Mouse (Mus musculus) MEL (cell line): ENCODE data around the gene Gm8909. TPM values are rescaled to one million over a fixed set of nuclear protein-coding genes. Genes with fewer than 3 reads are reported as not detected.

ENCODE experiments used
- DNase-seq: peaks from one replicate; pipeline ENCODE4 v3.0.0; 2011; ENCODE audit warnings: low read depth, low spot score
- H3K27ac ChIP-seq: 2 replicates; pipeline ENCODE4 v1.5.1; 2012; ENCODE audit warnings: low read depth, mild to moderate bottlenecking, control low read depth, low read length, moderate library complexity; ENCODE audit not compliant: control insufficient read depth
- H3K27me3 ChIP-seq, 2 experiments: fragments of 150-350 bp in 1 of 2; sonication (generic) in 1 of 2; 2 replicates each; pipeline ENCODE4 v1.6.1; 2012; ENCODE audit warnings: low read length in 2 of 2, mild to moderate bottlenecking in 2 of 2, improper control_type of control experiment in 1 of 2, moderate library complexity in 1 of 2; ENCODE audit not compliant: insufficient read depth in 2 of 2, control insufficient read depth in 1 of 2
- H3K36me3 ChIP-seq, 2 experiments: 2 replicates each; pipeline ENCODE4 v1.6.1; 2012 to 2014; ENCODE audit warnings: low read length in 2 of 2, improper control_type of control experiment in 1 of 2, inconsistent platforms in 1 of 2, mild to moderate bottlenecking in 1 of 2; ENCODE audit not compliant: insufficient read depth in 2 of 2, control insufficient read depth in 1 of 2
- H3K4me1 ChIP-seq, 2 experiments: fragments of 150-350 bp in 1 of 2; sonication (generic) in 1 of 2; 2 replicates each; pipeline ENCODE4 v1.6.1; 2012; ENCODE audit warnings: low read length in 2 of 2, improper control_type of control experiment in 1 of 2, mild to moderate bottlenecking in 1 of 2; ENCODE audit not compliant: insufficient read depth in 2 of 2, control insufficient read depth in 1 of 2
- H3K4me3 ChIP-seq, 2 experiments: fragments of 150-350 bp in 1 of 2; sonication (generic) in 1 of 2; 2 replicates each; pipeline ENCODE4 v1.5.1; 2012; ENCODE audit warnings: low read depth in 2 of 2, low read length in 2 of 2, mild to moderate bottlenecking in 2 of 2, moderate library complexity in 2 of 2, control low read depth in 1 of 2, improper control_type of control experiment in 1 of 2; ENCODE audit not compliant: control insufficient read depth in 1 of 2, insufficient read depth in 1 of 2
- H3K79me2 ChIP-seq: 2 replicates; pipeline ENCODE4 v1.6.1; 2012; ENCODE audit warnings: mild to moderate bottlenecking, low read length, moderate library complexity; ENCODE audit not compliant: control insufficient read depth, poor library complexity, insufficient read depth
- H3K9ac ChIP-seq: 2 replicates; pipeline ENCODE4 v1.6.1; 2012; ENCODE audit warnings: low read depth, mild to moderate bottlenecking, control low read depth, low read length, moderate library complexity; ENCODE audit not compliant: control insufficient read depth, poor library complexity, severe bottlenecking
- H3K9me3 ChIP-seq: fragments of 150-350 bp; sonication (generic); replicated peaks from 2 replicates; pipeline ENCODE4 v1.6.1; 2012; ENCODE audit warnings: mild to moderate bottlenecking, low read length, improper control_type of control experiment, moderate library complexity; ENCODE audit not compliant: insufficient read depth
- BHLHE40 ChIP-seq: IDR thresholded peaks from 2 replicates; pipeline ENCODE4 v1.6.1; 2012; ENCODE audit warnings: low read depth, mild to moderate bottlenecking, inconsistent platforms, low read length, improper control_type of control experiment, borderline replicate concordance
- CHD2 ChIP-seq: IDR thresholded peaks from 2 replicates; pipeline ENCODE4 v1.6.1; 2011; ENCODE audit warnings: low read length, improper control_type of control experiment
- E2F4 ChIP-seq: IDR thresholded peaks from 2 replicates; pipeline ENCODE4 v1.6.1; 2011; ENCODE audit warnings: low read depth, low read length, improper control_type of control experiment, borderline replicate concordance
- ELF1 ChIP-seq: IDR thresholded peaks from 2 replicates; pipeline ENCODE4 v1.6.1; 2014; ENCODE audit warnings: low read depth, mild to moderate bottlenecking, inconsistent platforms, low read length, improper control_type of control experiment, moderate library complexity
- EP300 ChIP-seq, 2 experiments: IDR thresholded peaks; 2 replicates each; pipeline ENCODE4 v1.6.1; 2011; ENCODE audit warnings: improper control_type of control experiment in 2 of 2, low read length in 2 of 2, low read depth in 1 of 2, mild to moderate bottlenecking in 1 of 2
- ETS1 ChIP-seq: IDR thresholded peaks from 2 replicates; pipeline ENCODE4 v1.6.1; 2012; ENCODE audit warnings: low read depth, mild to moderate bottlenecking, inconsistent platforms, low read length, improper control_type of control experiment, moderate library complexity
- GABPA ChIP-seq: IDR thresholded peaks from 2 replicates; pipeline ENCODE4 v1.6.1; 2012; ENCODE audit warnings: low read depth, mild to moderate bottlenecking, inconsistent platforms, low read length, improper control_type of control experiment, moderate library complexity
- JUND ChIP-seq: IDR thresholded peaks from 2 replicates; pipeline ENCODE4 v1.6.1; 2011; ENCODE audit warnings: low read depth, mild to moderate bottlenecking, improper control_type of control experiment, low read length
- KAT2A ChIP-seq: conservative IDR thresholded peaks from 2 replicates; pipeline ENCODE4 v1.6.1; 2012; ENCODE audit warnings: low read depth, low read length, improper control_type of control experiment, inconsistent platforms
- MAFK ChIP-seq: IDR thresholded peaks from 2 replicates; pipeline ENCODE4 v1.6.1; 2011; ENCODE audit warnings: low read depth, mild to moderate bottlenecking, low read length, improper control_type of control experiment, borderline replicate concordance
- MAX ChIP-seq: IDR thresholded peaks from 2 replicates; pipeline ENCODE4 v1.6.1; 2011; ENCODE audit warnings: low read length, improper control_type of control experiment
- MEF2A ChIP-seq: IDR thresholded peaks from 2 replicates; pipeline ENCODE4 v1.6.1; 2014; ENCODE audit warnings: low read depth, mild to moderate bottlenecking, inconsistent platforms, low read length, improper control_type of control experiment; ENCODE audit not compliant: poor library complexity, insufficient replicate concordance, severe bottlenecking; ENCODE audit errors: extremely low read depth
- MXI1 ChIP-seq: IDR thresholded peaks from 2 replicates; pipeline ENCODE4 v1.6.1; 2011; ENCODE audit warnings: mild to moderate bottlenecking, low read depth, low read length, improper control_type of control experiment
- MYB ChIP-seq: IDR thresholded peaks from 2 replicates; pipeline ENCODE4 v1.6.1; 2011; ENCODE audit warnings: mild to moderate bottlenecking, low read depth, low read length, improper control_type of control experiment
- MYC ChIP-seq: IDR thresholded peaks from 2 replicates; pipeline ENCODE4 v1.6.1; 2011; ENCODE audit warnings: low read depth, mild to moderate bottlenecking, low read length, improper control_type of control experiment, moderate library complexity
- NRF1 ChIP-seq: IDR thresholded peaks from 2 replicates; pipeline ENCODE4 v1.6.1; 2014; ENCODE audit warnings: low read depth, mild to moderate bottlenecking, inconsistent platforms, low read length, improper control_type of control experiment, moderate library complexity; ENCODE audit not compliant: poor library complexity, insufficient read depth, severe bottlenecking
- POLR2A ChIP-seq, 2 experiments: IDR thresholded peaks; 2 replicates each; pipeline ENCODE4 v1.6.1; 2011 to 2012; ENCODE audit warnings: low read length in 2 of 2, mild to moderate bottlenecking in 2 of 2, control low read depth in 1 of 2, improper control_type of control experiment in 1 of 2, low read depth in 1 of 2, moderate library complexity in 1 of 2; ENCODE audit not compliant: control insufficient read depth in 1 of 2, insufficient read depth in 1 of 2, poor library complexity in 1 of 2
- RAD21 ChIP-seq: IDR thresholded peaks from 2 replicates; pipeline ENCODE4 v1.6.1; 2011; ENCODE audit warnings: mild to moderate bottlenecking, low read depth, low read length, improper control_type of control experiment
- TAL1 ChIP-seq: IDR thresholded peaks from 2 replicates; pipeline ENCODE4 v1.6.1; 2012; ENCODE audit warnings: mild to moderate bottlenecking, inconsistent platforms, low read length, moderate library complexity, mixed read lengths
- TBP ChIP-seq: IDR thresholded peaks from 2 replicates; pipeline ENCODE4 v1.8.0; 2011; ENCODE audit warnings: low read depth, low read length, improper control_type of control experiment
- TCF12 ChIP-seq: IDR thresholded peaks from 2 replicates; pipeline ENCODE4 v1.6.1; 2014; ENCODE audit warnings: low read depth, mild to moderate bottlenecking, inconsistent platforms, low read length, improper control_type of control experiment, moderate library complexity
- UBTF ChIP-seq: IDR thresholded peaks from 2 replicates; pipeline ENCODE4 v1.6.1; 2012; ENCODE audit warnings: low read depth, mild to moderate bottlenecking, inconsistent platforms, low read length, improper control_type of control experiment, moderate library complexity, borderline replicate concordance; ENCODE audit not compliant: insufficient read depth
- ZC3H11A ChIP-seq: IDR thresholded peaks from 2 replicates; pipeline ENCODE4 v1.6.1; 2012; ENCODE audit warnings: low read depth, mild to moderate bottlenecking, inconsistent platforms, low read length, improper control_type of control experiment
- ZKSCAN1 ChIP-seq: IDR thresholded peaks from 2 replicates; pipeline ENCODE4 v1.6.1; 2012; ENCODE audit warnings: low read depth, mild to moderate bottlenecking, inconsistent platforms, low read length, improper control_type of control experiment, moderate library complexity
- ZMIZ1 ChIP-seq: IDR thresholded peaks from 2 replicates; pipeline ENCODE4 v1.6.1; 2012; ENCODE audit warnings: low read depth, mild to moderate bottlenecking, inconsistent platforms, low read length, improper control_type of control experiment, moderate library complexity
- ZNF384 ChIP-seq: IDR thresholded peaks from 2 replicates; pipeline ENCODE4 v1.6.1; 2012; ENCODE audit warnings: low read depth, mild to moderate bottlenecking, inconsistent platforms, low read length, improper control_type of control experiment
- polyA plus RNA-seq, 2 experiments: library from polyadenylated mRNA; stranded (reverse) in 1 of 2; unstranded in 1 of 2; fragments of >175 nt in 1 of 2; fragments of >200 nt in 1 of 2; gene quantifications; 2 replicates each; pipeline versions ENCODE4 v1.2.1 to v1.2.4; 2012; ENCODE audit warnings: low replicate concordance in 2 of 2, low read depth in 1 of 2; ENCODE audit not compliant: insufficient read length in 2 of 2, insufficient read depth in 1 of 2, missing spikeins in 1 of 2
- total RNA-seq: library from RNA; depleted of rRNA; stranded (reverse); fragments of 300-350 nt; gene quantifications from 2 replicates; pipeline ENCODE4 v1.2.3, GENCODE M21; 2012

Gene Gm8909
- total and polyA plus RNA-seq, 3 experiments, result 3.0 TPM; not detected in 2

- H3K27me3 ChIP-seq, result peaks cover 8 to 16% of the 10 kb centered on the region in 2 experiments
- DNase-seq, result no peak
Observed at GRCm38 (mm10) chr17:36189491-36190168, 21.3 kb upstream of the Gm8909 start.

GRCm38 (mm10) chr17:36187540-36187939 is 19.2 kb upstream of the Gm8909 start:
- peaks cover 8 to 13% of the 10 kb centered on the region in 2 experiments for H3K27me3 ChIP-seq

More at GRCm38 (mm10) chr17:36189491-36190168, 21.3 kb upstream of the Gm8909 start:
- no peak overlapping the region for H3K27ac ChIP-seq
- no peaks in the 10 kb centered on the region for H3K9me3 ChIP-seq
- TF ChIP-seq ELF1, result no peak
- no peak for TF ChIP-seq JUND
- no peak for TF ChIP-seq GABPA
- TF ChIP-seq MAFK, result no peak
- TF ChIP-seq E2F4, result no peak
- no peak for TF ChIP-seq POLR2A (IDR thresholded peaks at IDR 0.05; ENCODE audit: control insufficient read depth in 1 of 2, insufficient read depth in 1 of 2, low read depth in 1 of 2, low read length in 2 of 2, poor library complexity in 1 of 2)
- TF ChIP-seq CHD2, result no peak
- TF ChIP-seq ZNF384, result no peak
- no peak for TF ChIP-seq MYC
- TF ChIP-seq ZMIZ1, result no peak
- TF ChIP-seq MXI1, result no peak
- TF ChIP-seq EP300 (IDR thresholded peaks at IDR 0.05; ENCODE audit: low read depth in 1 of 2, low read length in 2 of 2), result no peak
- no peak for TF ChIP-seq UBTF
- no peak for TF ChIP-seq MYB
- TF ChIP-seq NRF1, result no peak
- TF ChIP-seq MEF2A, result no peak
- H3K4me1 ChIP-seq, result no peaks in the 10 kb centered on the region
- no peak overlapping the region for H3K9ac ChIP-seq
- no peaks in the 10 kb centered on the region for H3K79me2 ChIP-seq
- H3K4me3 ChIP-seq, result no peak overlapping the region
- no peaks in the 10 kb centered on the region for H3K36me3 ChIP-seq

More at GRCm38 (mm10) chr17:36187540-36187939, 19.2 kb upstream of the Gm8909 start:
- Histone ChIP-seq H3K9ac (no peak overlapping the region), H3K9me3 (no peaks in the 10 kb centered on the region), H3K36me3 (no peaks in the 10 kb centered on the region)
- no peak for DNase-seq
- TF ChIP-seq ZNF384, result no peak
- TF ChIP-seq KAT2A, result no peak
- no peak for TF ChIP-seq MAFK
- no peak for TF ChIP-seq ZKSCAN1
- no peak for TF ChIP-seq TAL1
- TF ChIP-seq MAX, result no peak
- TF ChIP-seq TCF12, result no peak
- no peak for TF ChIP-seq GABPA
- TF ChIP-seq POLR2A (IDR thresholded peaks at IDR 0.05; ENCODE audit: control insufficient read depth in 1 of 2, insufficient read depth in 1 of 2, low read depth in 1 of 2, low read length in 2 of 2, poor library complexity in 1 of 2), result no peak
- no peak for TF ChIP-seq ETS1
- no peak for TF ChIP-seq ZC3H11A
- TF ChIP-seq CHD2, result no peak
- TF ChIP-seq BHLHE40, result no peak
- TF ChIP-seq MXI1, result no peak
- TF ChIP-seq RAD21, result no peak
- no peak for TF ChIP-seq ZMIZ1
- TF ChIP-seq TBP, result no peak
- TF ChIP-seq, all 39 proteins: peak for 0
- H3K4me1 ChIP-seq, result no peaks in the 10 kb centered on the region
- no peaks in the 10 kb centered on the region for H3K79me2 ChIP-seq
- H3K27ac ChIP-seq, result no peak overlapping the region
- H3K4me3 ChIP-seq, result no peak overlapping the region
